Comparison of ENCODE assay signal across 19 mouse cellular contexts in genomic region chr17:6804853-6805543, GRCm38 (mm10). TPM values are rescaled to one million over a fixed set of nuclear protein-coding genes. Genes with fewer than 3 reads are reported as not detected.
DNase-seq lines count a peak whose midpoint lies in the region; ATAC-seq and TF ChIP-seq lines count a peak whose summit lies in the region.
"Had no signal": no experiment of that assay in that cellular context is flagged by ENCODE, and none has a peak within 500 bp of the region (broad histone marks: within the 10 kb centered on the region; RNA-seq: fewer than 3 reads in every experiment).

No protein-coding gene starts in this region.

- TF ChIP-seq CTCF in gastrocnemius, adult 2 months (IDR thresholded peaks at IDR 0.05), result no peak

- H3K27me3 ChIP-seq in heart, embryonic 11.5 days (ENCODE audit: control insufficient read depth, insufficient read depth, low read length), result no peaks in the 10 kb centered on the region
- H3K27me3 ChIP-seq in liver, embryonic 12.5 days (replicated peaks), result no peaks in the 10 kb centered on the region
- H3K27me3 ChIP-seq in embryonic facial prominence, embryonic 10.5 days (replicated peaks; ENCODE audit: low read depth, poor library complexity, severe bottlenecking), result no peaks in the 10 kb centered on the region
- H3K27me3 ChIP-seq: embryonic facial prominence, embryonic 15.5 days; heart, embryonic 12.5 days had no signal

- DNase-seq in heart, adult 18-20 months, result no peak
- DNase-seq in c-Kit-positive CD71-positive TER-119-positive erythroid progenitor cells, embryonic 14.5 days (ENCODE audit: low spot score), result peak; percentile 65
- DNase-seq in gastrocnemius, adult 2 months, result no peak
- DNase-seq in embryonic facial prominence, embryonic 10.5 days (ENCODE audit: low spot score), result no peak
- no peak for DNase-seq in frontal cortex, adult 2 months (ENCODE audit: extremely low spot score in 1 of 2, low spot score in 1 of 2)
- DNase-seq: adrenal gland, adult 2 months; cerebellum, adult 8-10 months; heart, postnatal 4 days; left cerebral cortex, postnatal 4 days; lung, adult 18-20 months; thymus, postnatal 4 days had no signal

- no peaks in the 10 kb centered on the region for H3K36me3 ChIP-seq in heart, embryonic 11.5 days (ENCODE audit: control insufficient read depth, insufficient read depth, low read length)
- H3K36me3 ChIP-seq in liver, embryonic 12.5 days, result peaks cover 5% of the 10 kb centered on the region; the same call in 1 of the 2 replicates
- no peaks in the 10 kb centered on the region for H3K36me3 ChIP-seq in embryonic facial prominence, embryonic 10.5 days (replicated peaks)
- H3K36me3 ChIP-seq: embryonic facial prominence, embryonic 15.5 days; G1E had no signal

- no peaks in the 10 kb centered on the region for H3K4me1 ChIP-seq in heart, embryonic 11.5 days (ENCODE audit: control insufficient read depth, insufficient read depth, low read length)
- peaks cover 52% of the 10 kb centered on the region for H3K4me1 ChIP-seq in liver, embryonic 12.5 days
- H3K4me1 ChIP-seq in embryonic facial prominence, embryonic 10.5 days, result no peaks in the 10 kb centered on the region

- H3K27ac ChIP-seq in heart, embryonic 11.5 days (ENCODE audit: low read depth, low read length), result peak overlapping the region; percentile 57; the same call in 1 of the 2 replicates
- peak overlapping the region; percentile 90 for H3K27ac ChIP-seq in liver, embryonic 12.5 days
- no peak overlapping the region for H3K27ac ChIP-seq in gastrocnemius, adult 2 months
- no peak overlapping the region for H3K27ac ChIP-seq in embryonic facial prominence, embryonic 10.5 days (replicated peaks)
- H3K27ac ChIP-seq: embryonic facial prominence, embryonic 15.5 days had no signal

- intact Hi-C loops in gastrocnemius, adult 2 months (cut with DNase I), result no loop called here

- no peak overlapping the region for H3K4me3 ChIP-seq in heart, embryonic 11.5 days (ENCODE audit: low read depth, low read length)
- peak overlapping the region; percentile 24 for H3K4me3 ChIP-seq in liver, embryonic 12.5 days
- H3K4me3 ChIP-seq in gastrocnemius, adult 2 months, result no peak overlapping the region
- H3K4me3 ChIP-seq in embryonic facial prominence, embryonic 10.5 days, result no peak overlapping the region
- H3K4me3 ChIP-seq: embryonic facial prominence, embryonic 15.5 days; heart, embryonic 12.5 days had no signal

- peak; percentile 75 for ATAC-seq in heart, embryonic 11.5 days (replicated peaks; ENCODE audit: insufficient number of reproducible peaks, low FRiP score, low TSS enrichment)
- peak; percentile 96 for ATAC-seq in liver, embryonic 12.5 days
- ATAC-seq in megakaryocyte-erythroid progenitor cell, adult 5-6 weeks (replicated peaks; ENCODE audit: low FRiP score, low TSS enrichment, poor library complexity, severe bottlenecking), result peak; percentile 99
- ATAC-seq: CD4-positive, CD25-positive, alpha-beta regulatory T cell, adult 4 months; forebrain, embryonic 14.5 days had no signal

- 42% methylated on average over 6 of the region's 6 CpGs for WGBS in heart, embryonic 11.5 days (ENCODE audit: insufficient replicate concordance)
- 12% methylated on average over 6 of the region's 6 CpGs for WGBS in liver, embryonic 12.5 days (ENCODE audit: insufficient replicate concordance)
- 80% methylated on average over 6 of the region's 6 CpGs for WGBS in embryonic facial prominence, embryonic 10.5 days

- no peak overlapping the region for H3K4me2 ChIP-seq in heart, embryonic 11.5 days
- H3K4me2 ChIP-seq in liver, embryonic 12.5 days, result peak overlapping the region; percentile 61
- H3K4me2 ChIP-seq: embryonic facial prominence, embryonic 15.5 days; heart, embryonic 12.5 days had no signal

- H3K9ac ChIP-seq in heart, embryonic 11.5 days (ENCODE audit: low read depth, low read length), result no peak overlapping the region
- peak overlapping the region; percentile 55 for H3K9ac ChIP-seq in liver, embryonic 12.5 days
- H3K9ac ChIP-seq: embryonic facial prominence, embryonic 15.5 days; heart, embryonic 12.5 days had no signal

- H3K9me3 ChIP-seq in heart, embryonic 11.5 days (replicated peaks; ENCODE audit: control insufficient read depth, low read length), result 0 out of 2 replicates have a peak, but pooled peaks cover 4% of the 10 kb centered on the region
- peaks cover 9% of the 10 kb centered on the region for H3K9me3 ChIP-seq in liver, embryonic 12.5 days (replicated peaks)
- peaks cover 8% of the 10 kb centered on the region; the same call in 1 of the 2 replicates for H3K9me3 ChIP-seq in embryonic facial prominence, embryonic 10.5 days
- H3K9me3 ChIP-seq: embryonic facial prominence, embryonic 15.5 days had no signal

RNA-seq across cellular contexts. Expression of gene Ezr, which starts 22.4 kb away (rescaled TPM):
- polyA plus RNA-seq in heart, embryonic 11.5 days (2014; fragmentation: Nextera tagmentation; extraction: Ambion mirVana), result 89.2 and 109 TPM in 2 replicates
- total RNA-seq in heart, adult 18-20 months (2021), result 10 to 100 TPM; 32.5 to 36.9 TPM
- polyA plus RNA-seq in liver, embryonic 12.5 days (2016; fragmentation: Nextera tagmentation; extraction: Ambion mirVana), result 67.9 and 72.4 TPM in 2 replicates
- total RNA-seq in megakaryocyte-erythroid progenitor cell, adult 5-6 weeks (2014; fragmentation: Nextera tagmentation), result 82.2 and 85.0 TPM in 2 replicates
- 161 and 203 TPM in 2 replicates for total RNA-seq in megakaryocyte-erythroid progenitor cell, adult 5-6 weeks (2017)
- 1 to 10 TPM; 1.5 to 1.9 TPM for total RNA-seq in gastrocnemius, adult 2 months (2021)
- 51.6 and 55.0 TPM in 2 replicates for polyA plus RNA-seq in embryonic facial prominence, embryonic 10.5 days (2016; fragmentation: Nextera tagmentation; extraction: Ambion mirVana)
- 49.8 and 53.9 TPM in 2 replicates for polyA plus RNA-seq in frontal cortex, adult 2 months (2012; rRNA removed)

Comparison
In these comparisons a context has a peak if more than half of its experiments do, and no peak if none do; other contexts are left out.
1. H3K27ac ChIP-seq: peak in heart, embryonic 11.5 days (single experiment) and liver, embryonic 12.5 days (single experiment); none in gastrocnemius, adult 2 months (single experiment) and embryonic facial prominence, embryonic 10.5 days (single experiment).
2. Peak in every context shown above with its lines, with median percentiles within 50 percentile points of each other: ATAC-seq.